Mouse (Mus musculus): ENCODE data around the gene Nkx2-9. TPM values are rescaled to one million over a fixed set of nuclear protein-coding genes. Genes with fewer than 3 reads are reported as not detected.

The Nkx2-9 gene
- polyA plus RNA-seq, 2 experiments: 0.13 TPM; not detected in 1

DNA sequence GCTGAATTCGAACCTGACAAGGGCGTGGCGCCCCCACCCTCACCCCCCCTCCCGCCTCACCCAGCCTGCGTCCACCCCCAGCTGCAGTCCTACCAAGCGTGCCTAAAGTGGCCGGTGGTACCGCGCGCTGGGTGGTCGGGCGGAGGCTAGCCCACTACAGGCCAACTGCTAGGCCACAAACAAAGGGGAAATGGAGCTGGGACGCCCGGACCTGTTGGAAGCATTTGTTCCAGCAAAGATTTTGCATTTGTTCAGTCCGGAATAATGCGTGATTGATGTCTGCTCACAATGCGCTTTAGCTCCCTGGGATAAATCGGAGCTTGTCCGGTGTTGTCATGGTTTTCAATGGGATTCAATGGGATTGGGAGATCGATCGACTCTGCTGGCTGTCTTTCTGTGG, 1.4 kb upstream of the Nkx2-9 start:
- Histone ChIP-seq H3K27ac (replicated peaks; ENCODE audit: low read depth, low read length) (no peak overlapping the region), H3K27me3 (ENCODE audit: control insufficient read depth, insufficient read depth, low read length) (peaks cover 88% of the 10 kb centered on the region), H3K4me2 (replicated peaks; ENCODE audit: low read depth, low read length, severe bottlenecking) (no peak overlapping the region), H3K4me1 (ENCODE audit: control insufficient read depth, insufficient read depth, low read length) (peaks cover 8% of the 10 kb centered on the region; the same call in 1 of the 2 replicates), H3K9ac (ENCODE audit: low read depth, low read length, severe bottlenecking) (no peak overlapping the region), H3K36me3 (ENCODE audit: control insufficient read depth, insufficient read depth, low read length) (no peaks in the 10 kb centered on the region), H3K4me3 (replicated peaks; ENCODE audit: low read length) (no peak overlapping the region), H3K9me3 (ENCODE audit: control insufficient read depth, low read length) (no peaks in the 10 kb centered on the region)
- ATAC-seq (ENCODE audit: low FRiP score, low read depth): no peak
- 1% methylated on average over 21 of the region's 21 CpGs for WGBS
- no peak for DNase-seq (ENCODE audit: low spot score)
- no peak for TF ChIP-seq POLR2A (IDR thresholded peaks at IDR 0.05; ENCODE audit: borderline replicate concordance, extremely low read depth, insufficient read depth, insufficient read length)

- no peak for TF ChIP-seq POLR2A (IDR thresholded peaks at IDR 0.05; ENCODE audit: borderline replicate concordance, extremely low read depth, insufficient read depth, insufficient read length)
- no peaks in the 10 kb centered on the region for H3K9me3 ChIP-seq (ENCODE audit: control insufficient read depth, low read length)
- no peak overlapping the region for H3K9ac ChIP-seq (ENCODE audit: low read depth, low read length, severe bottlenecking)
- no peak for ATAC-seq (ENCODE audit: low FRiP score, low read depth)
- peaks cover 88% of the 10 kb centered on the region for H3K27me3 ChIP-seq (ENCODE audit: control insufficient read depth, insufficient read depth, low read length)
- H3K36me3 ChIP-seq (ENCODE audit: control insufficient read depth, insufficient read depth, low read length): no peaks in the 10 kb centered on the region
- no peak overlapping the region for H3K4me2 ChIP-seq (replicated peaks; ENCODE audit: low read depth, low read length, severe bottlenecking)
- no peak overlapping the region for H3K4me3 ChIP-seq (replicated peaks; ENCODE audit: low read length)
- H3K27ac ChIP-seq (replicated peaks; ENCODE audit: low read depth, low read length): no peak overlapping the region
- peaks cover 8% of the 10 kb centered on the region; the same call in 1 of the 2 replicates for H3K4me1 ChIP-seq (ENCODE audit: control insufficient read depth, insufficient read depth, low read length)
- DNase-seq (ENCODE audit: low spot score): no peak
- 3% methylated on average over 14 of the region's 14 CpGs for WGBS
Measured at GRCm38 (mm10) chr12:56613916-56614510, 929 bp upstream of the Nkx2-9 start.

DNA sequence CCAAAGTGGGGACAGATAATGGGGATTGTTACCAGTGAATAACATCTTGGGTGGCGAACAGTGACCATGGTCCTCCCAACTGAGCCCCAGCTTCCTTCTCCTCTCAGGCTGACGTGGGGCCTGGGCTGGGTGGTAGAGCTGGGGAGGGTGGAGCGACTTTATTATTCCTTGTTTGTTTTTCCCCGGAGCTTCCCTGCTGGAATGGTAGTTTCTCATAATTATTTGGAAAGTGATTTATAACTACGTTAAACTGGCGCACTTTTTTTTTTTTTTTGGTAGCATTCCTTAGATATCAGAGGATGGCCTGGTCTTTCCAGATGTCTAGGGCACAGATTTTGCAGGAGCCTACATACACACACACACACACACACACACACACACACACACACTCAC, 350 bp upstream of the Nkx2-9 start:
- H3K27me3 ChIP-seq (ENCODE audit: control insufficient read depth, insufficient read depth, low read length): peaks cover 91% of the 10 kb centered on the region
- no peaks in the 10 kb centered on the region for H3K36me3 ChIP-seq (ENCODE audit: control insufficient read depth, insufficient read depth, low read length)
- TF ChIP-seq POLR2A (IDR thresholded peaks at IDR 0.05; ENCODE audit: borderline replicate concordance, extremely low read depth, insufficient read depth, insufficient read length): no peak
- H3K27ac ChIP-seq (replicated peaks; ENCODE audit: low read depth, low read length): no peak overlapping the region
- no peaks in the 10 kb centered on the region for H3K9me3 ChIP-seq (ENCODE audit: control insufficient read depth, low read length)
- ATAC-seq (ENCODE audit: low FRiP score, low read depth): no peak
- H3K4me2 ChIP-seq (replicated peaks; ENCODE audit: low read depth, low read length, severe bottlenecking): peak overlapping the region; percentile 59; the same call in 1 of the 2 replicates
- DNase-seq (ENCODE audit: low spot score): no peak
- peaks cover 8% of the 10 kb centered on the region; the same call in 1 of the 2 replicates for H3K4me1 ChIP-seq (ENCODE audit: control insufficient read depth, insufficient read depth, low read length)
- whole genome bisulfite sequencing: 0% methylated on average over 6 of the region's 6 CpGs
- H3K9ac ChIP-seq (ENCODE audit: low read depth, low read length, severe bottlenecking): no peak overlapping the region
- H3K4me3 ChIP-seq (replicated peaks; ENCODE audit: low read length): peak overlapping the region; percentile 38

DNA sequence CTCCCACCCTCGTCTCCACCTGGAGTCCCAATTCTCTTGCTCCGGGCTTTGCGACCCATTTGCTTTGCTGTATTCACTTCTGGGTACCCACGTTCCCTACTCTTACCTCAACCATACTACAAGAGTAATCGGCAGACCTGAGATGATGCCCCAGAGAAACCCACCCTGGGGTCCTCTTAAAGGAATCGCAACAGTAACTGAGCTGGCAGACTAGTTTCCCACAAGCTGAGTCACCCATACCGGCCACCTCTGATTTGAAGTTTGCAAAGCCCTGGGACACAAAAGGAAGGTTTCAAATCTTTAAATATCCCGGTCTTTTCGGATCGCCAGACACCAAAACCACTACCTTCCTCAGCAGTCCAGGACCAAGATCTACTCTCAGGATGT, 742 bp downstream of the Nkx2-9 start:
- ATAC-seq (ENCODE audit: low FRiP score, low read depth): no peak
- Histone ChIP-seq H3K9ac (ENCODE audit: low read depth, low read length, severe bottlenecking) (peak overlapping the region; percentile 25; the same call in 1 of the 2 replicates), H3K27me3 (ENCODE audit: control insufficient read depth, insufficient read depth, low read length) (peaks cover 91% of the 10 kb centered on the region)

DNA sequence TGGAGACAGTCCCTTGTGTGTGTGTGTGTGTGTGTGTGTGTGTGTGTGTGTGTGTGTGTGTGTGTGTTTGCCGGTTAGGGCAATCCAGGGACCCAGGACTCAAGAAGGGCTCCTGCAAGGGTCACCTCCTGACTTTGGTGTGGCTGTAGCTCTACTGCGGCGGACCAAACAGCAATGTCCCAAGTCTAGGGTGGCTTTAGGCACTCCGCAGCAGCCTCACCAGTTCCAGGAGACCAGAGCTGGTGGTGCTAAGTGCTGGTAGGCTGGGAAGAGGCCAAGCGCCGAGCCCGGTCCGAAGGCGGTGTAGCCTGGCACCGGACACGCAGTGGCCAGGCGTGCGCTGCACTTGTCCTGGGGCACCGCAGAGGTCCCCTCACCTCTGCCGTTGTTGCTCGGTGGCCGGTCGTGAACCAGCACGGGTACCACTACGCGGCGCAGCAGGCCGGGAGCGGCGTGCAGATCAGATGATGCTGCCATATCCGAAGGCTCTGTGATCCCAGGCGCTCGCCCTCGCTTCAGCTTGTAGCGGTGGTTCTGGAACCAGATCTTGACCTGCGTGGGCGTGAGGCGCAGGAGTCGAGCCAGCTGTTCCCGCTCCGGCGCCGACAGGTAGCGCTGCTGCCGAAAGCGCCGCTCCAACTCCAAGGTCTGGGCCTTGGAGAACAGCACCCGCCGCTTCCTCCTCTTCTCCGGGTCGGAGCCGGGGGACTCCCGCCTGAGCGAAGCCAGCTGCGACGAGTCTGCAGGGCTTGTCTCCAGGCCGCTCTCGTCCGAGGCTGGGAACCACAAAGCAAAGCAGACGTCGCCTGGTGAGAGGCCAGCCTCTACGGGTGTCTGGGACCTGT, 1.4 kb downstream of the Nkx2-9 start:
- WGBS: 0% methylated on average over 53 of the region's 57 CpGs
- ATAC-seq (ENCODE audit: low FRiP score, low read depth): peak; percentile 56; the same call in 1 of the 2 replicates

More for the DNA sequence above, 742 bp downstream of the Nkx2-9 start:
- no peaks in the 10 kb centered on the region for H3K9me3 ChIP-seq (ENCODE audit: control insufficient read depth, low read length)
- peak overlapping the region; percentile 59 for H3K4me2 ChIP-seq (replicated peaks; ENCODE audit: low read depth, low read length, severe bottlenecking)
- H3K36me3 ChIP-seq (ENCODE audit: control insufficient read depth, insufficient read depth, low read length): no peaks in the 10 kb centered on the region
- TF ChIP-seq POLR2A (IDR thresholded peaks at IDR 0.05; ENCODE audit: borderline replicate concordance, extremely low read depth, insufficient read depth, insufficient read length): no peak
- H3K4me1 ChIP-seq (ENCODE audit: control insufficient read depth, insufficient read depth, low read length): peaks cover 8% of the 10 kb centered on the region; the same call in 1 of the 2 replicates
- H3K4me3 ChIP-seq (replicated peaks; ENCODE audit: low read length): peak overlapping the region; percentile 38
- no peak overlapping the region for H3K27ac ChIP-seq (replicated peaks; ENCODE audit: low read depth, low read length)
- DNase-seq (ENCODE audit: low spot score): no peak
- 2% methylated on average over 10 of the region's 10 CpGs for WGBS

More for the DNA sequence above, 1.4 kb downstream of the Nkx2-9 start:
- H3K36me3 ChIP-seq (ENCODE audit: control insufficient read depth, insufficient read depth, low read length): no peaks in the 10 kb centered on the region
- H3K4me3 ChIP-seq (replicated peaks; ENCODE audit: low read length): peak overlapping the region; percentile 38
- peaks cover 8% of the 10 kb centered on the region; the same call in 1 of the 2 replicates for H3K4me1 ChIP-seq (ENCODE audit: control insufficient read depth, insufficient read depth, low read length)
- no peak for TF ChIP-seq POLR2A (IDR thresholded peaks at IDR 0.05; ENCODE audit: borderline replicate concordance, extremely low read depth, insufficient read depth, insufficient read length)
- H3K9ac ChIP-seq (ENCODE audit: low read depth, low read length, severe bottlenecking): peak overlapping the region; percentile 25; the same call in 1 of the 2 replicates
- no peak overlapping the region for H3K27ac ChIP-seq (replicated peaks; ENCODE audit: low read depth, low read length)
- peaks cover 95% of the 10 kb centered on the region for H3K27me3 ChIP-seq (ENCODE audit: control insufficient read depth, insufficient read depth, low read length)
- H3K4me2 ChIP-seq (replicated peaks; ENCODE audit: low read depth, low read length, severe bottlenecking): peak overlapping the region; percentile 59
- no peaks in the 10 kb centered on the region for H3K9me3 ChIP-seq (ENCODE audit: control insufficient read depth, low read length)
- no peak for DNase-seq (ENCODE audit: low spot score)

Data from limb, embryonic 14.5 days (tissue).